Mouse (Mus musculus) activated CD4-positive, CD25-positive, alpha-beta regulatory T cell, adult 4 months (primary cell): ENCODE results near the gene Rap1gds1. TPM values are rescaled to one million over a fixed set of nuclear protein-coding genes. Genes with fewer than 3 reads are reported as not detected.

Experiments used
- ATAC-seq: one replicate; pipeline ENCODE4 v1.8.0; 2017
- polyA plus RNA-seq, 2 experiments: library from polyadenylated mRNA; unstranded; fragments of 100-300 nt; shearing (Covaris generic); gene quantifications; one replicate each; pipeline ENCODE4 v1.2.1; 2017

Gene Rap1gds1
- 10 to 100 TPM; 72.4 to 73.6 TPM for polyA plus RNA-seq

- ATAC-seq = peak; percentile 41
Observed at GRCm38 (mm10) chr3:139074484-139075211, at the start of gene Rap1gds1. Rap1gds1 (minus strand) TSS chr3:139075201.

GRCm38 (mm10) chr3:139118446-139118845 is 43.4 kb upstream of the Rap1gds1 start:
- no peak for ATAC-seq

- ATAC-seq = no peak
Observed at GRCm38 (mm10) chr3:139116733-139117337, 41.8 kb upstream of the Rap1gds1 start.

GRCm38 (mm10) chr3:139112335-139112973 is 37.5 kb upstream of the Rap1gds1 start:
- no peak for ATAC-seq

GRCm38 (mm10) chr3:139111877-139112276 is 36.9 kb upstream of the Rap1gds1 start:
- ATAC-seq = no peak

- no peak for ATAC-seq
Observed at GRCm38 (mm10) chr3:139108176-139108575, 33.2 kb upstream of the Rap1gds1 start.

GRCm38 (mm10) chr3:139103914-139104313 is 28.9 kb upstream of the Rap1gds1 start:
- no peak for ATAC-seq

- no peak for ATAC-seq
Observed at GRCm38 (mm10) chr3:139103346-139103745, 28.3 kb upstream of the Rap1gds1 start.

- ATAC-seq = no peak
Observed at GRCm38 (mm10) chr3:139101941-139102340, 26.9 kb upstream of the Rap1gds1 start.

GRCm38 (mm10) chr3:139099284-139099683 is 24.3 kb upstream of the Rap1gds1 start:
- ATAC-seq = no peak

- no peak for ATAC-seq
Observed at GRCm38 (mm10) chr3:139095894-139096293, 20.9 kb upstream of the Rap1gds1 start.

GRCm38 (mm10) chr3:139088526-139088925 is 13.5 kb upstream of the Rap1gds1 start:
- no peak for ATAC-seq

GRCm38 (mm10) chr3:139083778-139084539 is 9.0 kb upstream of the Rap1gds1 start:
- ATAC-seq = no peak

- no peak for ATAC-seq
Observed at GRCm38 (mm10) chr3:139079831-139080230, 4.8 kb upstream of the Rap1gds1 start.

GRCm38 (mm10) chr3:139078010-139078409 is 3.0 kb upstream of the Rap1gds1 start:
- ATAC-seq = no peak

- no peak for ATAC-seq
Observed at GRCm38 (mm10) chr3:139076059-139076455, 1.1 kb upstream of the Rap1gds1 start.

- ATAC-seq = peak; percentile 76
Observed at GRCm38 (mm10) chr3:139075333-139076058, 495 bp upstream of the Rap1gds1 start.

- ATAC-seq = peak; percentile 15
Observed at GRCm38 (mm10) chr3:139073801-139074483, 1.1 kb downstream of the Rap1gds1 start.

- no peak for ATAC-seq
Observed at GRCm38 (mm10) chr3:139069539-139069938, 5.5 kb downstream of the Rap1gds1 start.

GRCm38 (mm10) chr3:139064076-139064475 is 10.9 kb downstream of the Rap1gds1 start:
- ATAC-seq = peak; percentile 98

- no peak for ATAC-seq
Observed at GRCm38 (mm10) chr3:139062088-139062487, 12.9 kb downstream of the Rap1gds1 start.
